Mouse (Mus musculus) liver, embryonic 18 days (tissue): Measurements from ENCODE around the gene Idnk. TPM values are rescaled to one million over a fixed set of nuclear protein-coding genes. Genes with fewer than 3 reads are reported as not detected.

Experiments
- polyA plus RNA-seq: library from polyadenylated mRNA; depleted of rRNA; stranded (reverse); fragments of >200 nt; gene quantifications from 2 replicates; pipeline ENCODE4 v1.2.3, GENCODE M21; 2012; rRNA removed

Gene Idnk
- polyA plus RNA-seq, result 12.9 and 13.3 TPM in 2 replicates

GRCm38 (mm10) chr13:58157447-58158098 lies at the start of gene Idnk:
TSS of gene Idnk (plus strand) at chr13:58157649.

GRCm38 (mm10) chr13:58113061-58113900 lies 44.2 kb upstream of the Idnk start, which contains the start of gene Klhl3:
TSS of gene Klhl3 (minus strand) at chr13:58113592.

GRCm38 (mm10) chr13:58128396-58128767 lies 29.1 kb upstream of the Idnk start, which contains the start of gene Hnrnpa0:
TSS of gene Hnrnpa0 (minus strand) at chr13:58128556.

Other genes with a start within 250 kb of the Idnk start
- 0.02 TPM in 2 replicates for gene Spock1, start 249.3 kb upstream of the Idnk start, polyA plus RNA-seq
- gene Klhl3, start 44.1 kb upstream of the Idnk start, polyA plus RNA-seq, result 1.4 and 1.7 TPM in 2 replicates
- 44.3 and 53.3 TPM in 2 replicates for gene Hnrnpa0, start 29.1 kb upstream of the Idnk start, polyA plus RNA-seq
- 39.5 and 41.0 TPM in 2 replicates for gene Ubqln1, start 58.0 kb downstream of the Idnk start, polyA plus RNA-seq
- gene Gkap1, start 118.0 kb downstream of the Idnk start, polyA plus RNA-seq, result 6.8 and 8.0 TPM in 2 replicates
- gene Kif27, start 201.5 kb downstream of the Idnk start, polyA plus RNA-seq, result 0.10 TPM in 2 replicates
- 9.7 and 10.2 TPM in 2 replicates for gene 2210016F16Rik, start 227.6 kb downstream of the Idnk start, polyA plus RNA-seq
- gene Rmi1, start 244.6 kb downstream of the Idnk start, polyA plus RNA-seq, result 6.1 and 6.6 TPM in 2 replicates
- gene Hnrnpk, start 245.7 kb downstream of the Idnk start, polyA plus RNA-seq, result 252 and 256 TPM in 2 replicates